34 mouse cellular contexts compared by ENCODE assay signal in the genomic region with DNA sequence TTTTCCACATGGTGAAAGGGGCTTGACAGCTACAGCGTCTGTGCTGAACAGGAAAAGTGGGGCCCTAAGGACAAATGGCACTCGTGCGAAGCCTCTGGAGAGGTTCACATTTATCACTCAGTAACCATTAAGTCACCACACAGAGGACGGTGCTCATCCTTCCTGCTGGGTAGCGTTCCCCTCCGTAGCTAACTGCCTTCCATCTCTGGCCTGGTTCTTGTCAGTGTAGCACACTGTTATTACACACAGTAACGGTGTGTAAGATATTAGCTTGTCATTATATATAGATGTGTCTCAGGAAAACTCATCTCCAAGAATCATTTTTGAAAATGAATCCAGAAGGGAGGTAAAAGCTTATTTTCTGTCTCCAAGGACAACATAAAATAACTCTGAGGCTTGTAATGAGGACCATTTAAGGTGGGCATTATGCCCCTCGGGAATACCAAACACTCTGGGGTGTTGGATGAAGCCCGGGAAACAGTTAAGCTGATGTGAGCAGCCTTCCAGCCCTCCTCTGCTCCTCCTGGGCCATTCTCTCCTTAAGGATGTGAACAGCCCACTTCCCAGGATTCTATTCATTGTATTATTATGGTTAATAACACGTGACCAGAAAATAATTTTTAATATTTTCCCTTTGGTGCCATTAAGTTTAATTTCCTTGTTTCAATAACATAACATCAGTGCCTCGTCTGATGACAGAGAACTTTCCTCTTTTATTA.
"Had no signal": no experiment of that assay in that cellular context is flagged by ENCODE, and none has a peak within 500 bp of the region (broad histone marks: within the 10 kb centered on the region; RNA-seq: fewer than 3 reads in every experiment).

No protein-coding gene starts in this region.

- H3K4me3 ChIP-seq: heart, adult 2 months; heart, embryonic 10.5 days; heart, embryonic 12.5 days; heart, embryonic 13.5 days; heart, embryonic 15.5 days; hindbrain, embryonic 10.5 days; hindbrain, embryonic 12.5 days; hindbrain, embryonic 13.5 days; hindbrain, embryonic 15.5 days; intestine, embryonic 15.5 days; kidney, embryonic 15.5 days; layer of hippocampus, adult 2 months had no signal

- H3K9me3 ChIP-seq: heart, embryonic 10.5 days; heart, embryonic 12.5 days; heart, embryonic 13.5 days; heart, embryonic 15.5 days; hindbrain, embryonic 10.5 days; hindbrain, embryonic 12.5 days; hindbrain, embryonic 13.5 days; hindbrain, embryonic 15.5 days; intestine, embryonic 15.5 days; kidney, embryonic 15.5 days had no signal

- H3K4me1 ChIP-seq: hindbrain, embryonic 10.5 days; hindbrain, embryonic 12.5 days; intestine, embryonic 15.5 days had no signal

- H3K36me3 ChIP-seq: heart, embryonic 10.5 days; heart, embryonic 12.5 days; heart, embryonic 13.5 days; heart, embryonic 15.5 days; hindbrain, embryonic 10.5 days; hindbrain, embryonic 12.5 days; hindbrain, embryonic 13.5 days; hindbrain, embryonic 15.5 days; intestine, embryonic 15.5 days; kidney, embryonic 15.5 days had no signal

- H3K27me3 ChIP-seq: heart, embryonic 12.5 days; heart, embryonic 13.5 days; heart, embryonic 15.5 days; hindbrain, embryonic 12.5 days; hindbrain, embryonic 13.5 days; hindbrain, embryonic 15.5 days; intestine, embryonic 15.5 days; kidney, embryonic 15.5 days had no signal

- H3K9ac ChIP-seq: heart, embryonic 12.5 days; heart, embryonic 13.5 days; heart, embryonic 15.5 days; hindbrain, embryonic 12.5 days; hindbrain, embryonic 13.5 days; hindbrain, embryonic 14.5 days; hindbrain, embryonic 15.5 days; intestine, embryonic 15.5 days; kidney, embryonic 15.5 days had no signal

- DNase-seq: heart, adult 2 months; heart, postnatal 10 days; heart, postnatal 14 days; heart, postnatal 36 days; heart, postnatal 4 days; kidney, adult 11 months; kidney, adult 18-20 months; kidney, adult 2 months; kidney, adult 8-10 months; kidney, adult 9 months; kidney, postnatal 10 days; kidney, postnatal 14 days; kidney, postnatal 25 days; kidney, postnatal 36 days; layer of hippocampus, adult 9-11 months had no signal

- ATAC-seq: hindbrain, embryonic 16.5 days; hindbrain, postnatal 0 days; inflammation-experienced regulatory T-cells, adult 6 months; intestine, embryonic 15.5 days; intestine, embryonic 16.5 days; intestine, postnatal 0 days had no signal

- H3K27ac ChIP-seq: heart, adult 2 months; heart, embryonic 10.5 days; heart, embryonic 13.5 days; heart, embryonic 15.5 days; hindbrain, embryonic 10.5 days; hindbrain, embryonic 12.5 days; hindbrain, embryonic 13.5 days; hindbrain, embryonic 14.5 days; hindbrain, embryonic 15.5 days; hindbrain, postnatal 0 days; intestine, embryonic 15.5 days; kidney, embryonic 15.5 days; kidney, postnatal 0 days; layer of hippocampus, adult 2 months had no signal

- H3K4me2 ChIP-seq: heart, embryonic 11.5 days; heart, embryonic 12.5 days; heart, embryonic 13.5 days; heart, embryonic 15.5 days; hindbrain, embryonic 12.5 days; hindbrain, embryonic 13.5 days; hindbrain, embryonic 14.5 days; hindbrain, embryonic 15.5 days; intestine, embryonic 15.5 days; kidney, embryonic 15.5 days had no signal
